Mouse (Mus musculus) bone marrow macrophage, adult 2 months (primary cell): ENCODE data around the gene Ece1.

ENCODE experiments used
- CTCF ChIP-seq: IDR thresholded peaks from 2 replicates; pipeline ENCODE4 v1.5.1; 2012; ENCODE audit warnings: low read depth, mild to moderate bottlenecking, low read length, moderate library complexity
- POLR2A ChIP-seq: IDR thresholded peaks from 2 replicates; pipeline ENCODE4 v1.6.1; 2012; ENCODE audit warnings: mild to moderate bottlenecking, low read depth, low read length, borderline replicate concordance

GRCm38 (mm10) chr4:137929341-137930016, 67.4 kb downstream of the Ece1 start:
- TF ChIP-seq POLR2A (no peak), CTCF (no peak)
